Mouse (Mus musculus): ENCODE data around the gene Mpg.

DNA sequence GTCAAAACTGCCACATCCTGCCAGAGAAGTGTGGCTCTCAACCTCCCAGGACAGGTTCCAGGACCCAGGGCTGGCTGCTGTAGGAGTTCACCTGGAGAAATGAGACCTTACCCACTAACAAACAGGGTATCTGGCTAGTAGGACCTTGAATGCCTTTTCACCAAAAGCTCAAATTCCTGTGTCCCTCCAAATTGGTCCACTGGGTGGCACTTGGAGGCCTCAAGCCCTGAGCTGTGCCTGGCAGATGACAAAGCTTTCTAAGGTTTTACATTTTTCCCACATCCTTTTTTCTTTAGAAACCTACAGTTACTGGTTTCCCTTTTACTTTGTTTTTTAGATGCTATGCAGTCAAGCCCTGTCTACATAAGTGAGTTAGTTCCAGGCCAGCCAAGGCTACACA lies 20.8 kb downstream of the Mpg start:
- TF ChIP-seq CTCF (IDR thresholded peaks at IDR 0.05; ENCODE audit: low read depth) (peak; percentile 81), EP300 (IDR thresholded peaks at IDR 0.05; ENCODE audit: low read depth) (no peak)
